Mouse (Mus musculus): ENCODE measurements around the gene Mid1.
"Not testable (repeated sequence)": the region's sequence is repeated elsewhere in the genome, so short reads cannot be mapped to it uniquely, and the experiment has no call there.

DNA sequence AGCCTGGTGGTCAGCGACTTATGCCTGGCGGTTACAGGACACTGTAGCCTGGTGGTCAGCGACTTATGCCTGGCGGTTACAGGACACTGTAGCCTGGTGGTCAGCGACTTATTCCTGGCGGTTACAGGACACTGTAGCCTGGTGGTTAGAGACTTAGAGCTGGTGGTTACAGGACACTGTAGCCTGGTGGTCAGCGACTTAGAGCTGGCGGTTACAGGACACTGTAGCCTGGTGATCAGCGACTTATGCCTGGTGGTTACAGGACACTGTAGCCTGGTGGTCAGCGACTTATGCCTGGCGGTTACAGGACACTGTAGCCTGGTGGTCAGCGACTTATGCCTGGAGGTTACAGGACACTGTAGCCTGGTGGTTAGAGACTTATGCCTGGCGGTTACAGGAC lies 329.0 kb downstream of the Mid1 start:
- not testable (repeated sequence) for TF ChIP-seq CTCF (IDR thresholded peaks at IDR 0.05; ENCODE audit: control insufficient read depth, insufficient read depth, insufficient read length); USF1 (IDR thresholded peaks at IDR 0.05; ENCODE audit: low read depth)

Data from C2C12 (cell line).